Mouse (Mus musculus): ENCODE results near the gene Tnk1. TPM values are rescaled to one million over a fixed set of nuclear protein-coding genes. Genes with fewer than 3 reads are reported as not detected.

The Tnk1 gene
- not detected for polyA plus RNA-seq (2014; fragmentation: Illumina TruSeq; extraction: RNeasy Lipid Tissue Mini Kit (QIAGEN cat#74804); ENCODE audit: low read depth, low replicate concordance)

GRCm38 (mm10) chr11:69858113-69858998 is at the start of gene Tnk1:
TSS of gene Tnk1 (minus strand) at chr11:69858730.

GRCm38 (mm10) chr11:69900471-69901405 is 42.2 kb upstream of the Tnk1 start, which contains the start of the genes 2810408A11Rik and Neurl4:
TSS of gene 2810408A11Rik (minus strand) at chr11:69900987.
TSS of gene Neurl4 (plus strand) at chr11:69901072.

GRCm38 (mm10) chr11:69895291-69895690 is 36.8 kb upstream of the Tnk1 start, which contains the start of gene Acap1:
TSS of gene Acap1 (minus strand) at chr11:69895539.

GRCm38 (mm10) chr11:69880853-69881603 is 22.5 kb upstream of the Tnk1 start, which contains the start of gene Kctd11:
TSS of gene Kctd11 (minus strand) at chr11:69881406.

GRCm38 (mm10) chr11:69877878-69878277 is 19.3 kb upstream of the Tnk1 start, which contains the start of gene Tmem95:
TSS of gene Tmem95 (minus strand) at chr11:69878018.

GRCm38 (mm10) chr11:69846198-69846680 is 12.3 kb downstream of the Tnk1 start, which contains the start of gene Plscr3:
TSS of gene Plscr3 (plus strand) at chr11:69846376.

GRCm38 (mm10) chr11:69837952-69838713 is 20.4 kb downstream of the Tnk1 start, which contains the start of gene Tmem256:
TSS of gene Tmem256 (plus strand) at chr11:69838514.

GRCm38 (mm10) chr11:69837604-69837951 is 21.0 kb downstream of the Tnk1 start, which contains the start of gene Nlgn2:
TSS of gene Nlgn2 (minus strand) at chr11:69837784.

GRCm38 (mm10) chr11:69822080-69822479 is 36.5 kb downstream of the Tnk1 start, which contains the start of gene Spem1:
TSS of gene Spem1 (minus strand) at chr11:69822180.

GRCm38 (mm10) chr11:69818365-69818764 is 40.2 kb downstream of the Tnk1 start, which contains the start of gene Spem2:
TSS of gene Spem2 (minus strand) at chr11:69818465.

GRCm38 (mm10) chr11:69815155-69815554 is 43.4 kb downstream of the Tnk1 start, which contains the start of gene Gm39566:
TSS of gene Gm39566 (minus strand) at chr11:69815298.

GRCm38 (mm10) chr11:69804972-69805909 is 53.3 kb downstream of the Tnk1 start, which contains the start of gene Tmem102:
TSS of gene Tmem102 (minus strand) at chr11:69805624.

GRCm38 (mm10) chr11:69801379-69801977 is 57.1 kb downstream of the Tnk1 start, which contains the start of gene Fgf11:
TSS of gene Fgf11 (minus strand) at chr11:69801857.

Other genes with a start within 250 kb of the Tnk1 start
- gene Shbg, start 240.8 kb downstream of the Tnk1 start, polyA plus RNA-seq (2014; fragmentation: Illumina TruSeq; extraction: RNeasy Lipid Tissue Mini Kit (QIAGEN cat#74804); ENCODE audit: low read depth, low replicate concordance) = not detected
- 7.8 TPM for gene Sat2, start 236.7 kb downstream of the Tnk1 start, polyA plus RNA-seq (2014; fragmentation: Illumina TruSeq; extraction: RNeasy Lipid Tissue Mini Kit (QIAGEN cat#74804); ENCODE audit: low read depth, low replicate concordance)
- 102 TPM for gene Fxr2, start 225.7 kb downstream of the Tnk1 start, polyA plus RNA-seq (2014; fragmentation: Illumina TruSeq; extraction: RNeasy Lipid Tissue Mini Kit (QIAGEN cat#74804); ENCODE audit: low read depth, low replicate concordance)
- gene Sox15, start 203.4 kb downstream of the Tnk1 start, polyA plus RNA-seq (2014; fragmentation: Illumina TruSeq; extraction: RNeasy Lipid Tissue Mini Kit (QIAGEN cat#74804); ENCODE audit: low read depth, low replicate concordance) = not detected
- gene Mpdu1, start 196.1 kb downstream of the Tnk1 start, polyA plus RNA-seq (2014; fragmentation: Illumina TruSeq; extraction: RNeasy Lipid Tissue Mini Kit (QIAGEN cat#74804); ENCODE audit: low read depth, low replicate concordance) = 26.2 TPM
- 10.7 TPM for gene Cd68, start 192.6 kb downstream of the Tnk1 start, polyA plus RNA-seq (2014; fragmentation: Illumina TruSeq; extraction: RNeasy Lipid Tissue Mini Kit (QIAGEN cat#74804); ENCODE audit: low read depth, low replicate concordance)
- 274 TPM for gene Eif4a1, start 186.3 kb downstream of the Tnk1 start, polyA plus RNA-seq (2014; fragmentation: Illumina TruSeq; extraction: RNeasy Lipid Tissue Mini Kit (QIAGEN cat#74804); ENCODE audit: low read depth, low replicate concordance)
- 55.9 TPM for gene Senp3, start 176.6 kb downstream of the Tnk1 start, polyA plus RNA-seq (2014; fragmentation: Illumina TruSeq; extraction: RNeasy Lipid Tissue Mini Kit (QIAGEN cat#74804); ENCODE audit: low read depth, low replicate concordance)
- gene Tnfsf13, start 172.9 kb downstream of the Tnk1 start, polyA plus RNA-seq (2014; fragmentation: Illumina TruSeq; extraction: RNeasy Lipid Tissue Mini Kit (QIAGEN cat#74804); ENCODE audit: low read depth, low replicate concordance) = 3.4 TPM
- gene Tnfsf12, start 162.9 kb downstream of the Tnk1 start, polyA plus RNA-seq (2014; fragmentation: Illumina TruSeq; extraction: RNeasy Lipid Tissue Mini Kit (QIAGEN cat#74804); ENCODE audit: low read depth, low replicate concordance) = 19.9 TPM
- 10.4 TPM for gene Tnfsfm13, start 162.6 kb downstream of the Tnk1 start, polyA plus RNA-seq (2014; fragmentation: Illumina TruSeq; extraction: RNeasy Lipid Tissue Mini Kit (QIAGEN cat#74804); ENCODE audit: low read depth, low replicate concordance)
- gene Polr2a, start 100.1 kb downstream of the Tnk1 start, polyA plus RNA-seq (2014; fragmentation: Illumina TruSeq; extraction: RNeasy Lipid Tissue Mini Kit (QIAGEN cat#74804); ENCODE audit: low read depth, low replicate concordance) = 20.8 TPM
- not detected for gene Slc35g3, start 96.8 kb downstream of the Tnk1 start, polyA plus RNA-seq (2014; fragmentation: Illumina TruSeq; extraction: RNeasy Lipid Tissue Mini Kit (QIAGEN cat#74804); ENCODE audit: low read depth, low replicate concordance)
- 24.0 TPM for gene Zbtb4, start 92.8 kb downstream of the Tnk1 start, polyA plus RNA-seq (2014; fragmentation: Illumina TruSeq; extraction: RNeasy Lipid Tissue Mini Kit (QIAGEN cat#74804); ENCODE audit: low read depth, low replicate concordance)
- 7.0 TPM for gene Chrnb1, start 62.8 kb downstream of the Tnk1 start, polyA plus RNA-seq (2014; fragmentation: Illumina TruSeq; extraction: RNeasy Lipid Tissue Mini Kit (QIAGEN cat#74804); ENCODE audit: low read depth, low replicate concordance)
- gene Fgf11, start 56.9 kb downstream of the Tnk1 start, polyA plus RNA-seq (2014; fragmentation: Illumina TruSeq; extraction: RNeasy Lipid Tissue Mini Kit (QIAGEN cat#74804); ENCODE audit: low read depth, low replicate concordance) = 3.8 TPM
- gene Tmem102, start 53.1 kb downstream of the Tnk1 start, polyA plus RNA-seq (2014; fragmentation: Illumina TruSeq; extraction: RNeasy Lipid Tissue Mini Kit (QIAGEN cat#74804); ENCODE audit: low read depth, low replicate concordance) = not detected
- gene Gm39566, start 43.4 kb downstream of the Tnk1 start, polyA plus RNA-seq (2014; fragmentation: Illumina TruSeq; extraction: RNeasy Lipid Tissue Mini Kit (QIAGEN cat#74804); ENCODE audit: low read depth, low replicate concordance) = not detected
- not detected for gene Spem2, start 40.3 kb downstream of the Tnk1 start, polyA plus RNA-seq (2014; fragmentation: Illumina TruSeq; extraction: RNeasy Lipid Tissue Mini Kit (QIAGEN cat#74804); ENCODE audit: low read depth, low replicate concordance)
- not detected for gene Spem1, start 36.5 kb downstream of the Tnk1 start, polyA plus RNA-seq (2014; fragmentation: Illumina TruSeq; extraction: RNeasy Lipid Tissue Mini Kit (QIAGEN cat#74804); ENCODE audit: low read depth, low replicate concordance)
- gene Nlgn2, start 20.9 kb downstream of the Tnk1 start, polyA plus RNA-seq (2014; fragmentation: Illumina TruSeq; extraction: RNeasy Lipid Tissue Mini Kit (QIAGEN cat#74804); ENCODE audit: low read depth, low replicate concordance) = 5.0 TPM
- gene Tmem256, start 20.2 kb downstream of the Tnk1 start, polyA plus RNA-seq (2014; fragmentation: Illumina TruSeq; extraction: RNeasy Lipid Tissue Mini Kit (QIAGEN cat#74804); ENCODE audit: low read depth, low replicate concordance) = 282 TPM
- gene Plscr3, start 12.4 kb downstream of the Tnk1 start, polyA plus RNA-seq (2014; fragmentation: Illumina TruSeq; extraction: RNeasy Lipid Tissue Mini Kit (QIAGEN cat#74804); ENCODE audit: low read depth, low replicate concordance) = 23.8 TPM
- not detected for gene Tmem95, start 19.3 kb upstream of the Tnk1 start, polyA plus RNA-seq (2014; fragmentation: Illumina TruSeq; extraction: RNeasy Lipid Tissue Mini Kit (QIAGEN cat#74804); ENCODE audit: low read depth, low replicate concordance)
- gene Kctd11, start 22.7 kb upstream of the Tnk1 start, polyA plus RNA-seq (2014; fragmentation: Illumina TruSeq; extraction: RNeasy Lipid Tissue Mini Kit (QIAGEN cat#74804); ENCODE audit: low read depth, low replicate concordance) = 4.2 TPM
- 0.81 TPM for gene Acap1, start 36.8 kb upstream of the Tnk1 start, polyA plus RNA-seq (2014; fragmentation: Illumina TruSeq; extraction: RNeasy Lipid Tissue Mini Kit (QIAGEN cat#74804); ENCODE audit: low read depth, low replicate concordance)
- gene 2810408A11Rik, start 42.3 kb upstream of the Tnk1 start, polyA plus RNA-seq (2014; fragmentation: Illumina TruSeq; extraction: RNeasy Lipid Tissue Mini Kit (QIAGEN cat#74804); ENCODE audit: low read depth, low replicate concordance) = 2.9 TPM
- 37.7 TPM for gene Neurl4, start 42.3 kb upstream of the Tnk1 start, polyA plus RNA-seq (2014; fragmentation: Illumina TruSeq; extraction: RNeasy Lipid Tissue Mini Kit (QIAGEN cat#74804); ENCODE audit: low read depth, low replicate concordance)
- gene Gps2, start 55.2 kb upstream of the Tnk1 start, polyA plus RNA-seq (2014; fragmentation: Illumina TruSeq; extraction: RNeasy Lipid Tissue Mini Kit (QIAGEN cat#74804); ENCODE audit: low read depth, low replicate concordance) = 44.4 TPM
- gene Eif5a, start 63.2 kb upstream of the Tnk1 start, polyA plus RNA-seq (2014; fragmentation: Illumina TruSeq; extraction: RNeasy Lipid Tissue Mini Kit (QIAGEN cat#74804); ENCODE audit: low read depth, low replicate concordance) = 482 TPM
- gene Ybx2, start 77.1 kb upstream of the Tnk1 start, polyA plus RNA-seq (2014; fragmentation: Illumina TruSeq; extraction: RNeasy Lipid Tissue Mini Kit (QIAGEN cat#74804); ENCODE audit: low read depth, low replicate concordance) = 32.3 TPM
- gene Slc2a4, start 89.5 kb upstream of the Tnk1 start, polyA plus RNA-seq (2014; fragmentation: Illumina TruSeq; extraction: RNeasy Lipid Tissue Mini Kit (QIAGEN cat#74804); ENCODE audit: low read depth, low replicate concordance) = 385 TPM
- 0.58 TPM for gene Cldn7, start 106.0 kb upstream of the Tnk1 start, polyA plus RNA-seq (2014; fragmentation: Illumina TruSeq; extraction: RNeasy Lipid Tissue Mini Kit (QIAGEN cat#74804); ENCODE audit: low read depth, low replicate concordance)
- 146 TPM for gene Ctdnep1, start 122.4 kb upstream of the Tnk1 start, polyA plus RNA-seq (2014; fragmentation: Illumina TruSeq; extraction: RNeasy Lipid Tissue Mini Kit (QIAGEN cat#74804); ENCODE audit: low read depth, low replicate concordance)
- 52.8 TPM for gene Elp5, start 123.8 kb upstream of the Tnk1 start, polyA plus RNA-seq (2014; fragmentation: Illumina TruSeq; extraction: RNeasy Lipid Tissue Mini Kit (QIAGEN cat#74804); ENCODE audit: low read depth, low replicate concordance)
- 418 TPM for gene Gabarap, start 132.4 kb upstream of the Tnk1 start, polyA plus RNA-seq (2014; fragmentation: Illumina TruSeq; extraction: RNeasy Lipid Tissue Mini Kit (QIAGEN cat#74804); ENCODE audit: low read depth, low replicate concordance)
- gene Phf23, start 137.0 kb upstream of the Tnk1 start, polyA plus RNA-seq (2014; fragmentation: Illumina TruSeq; extraction: RNeasy Lipid Tissue Mini Kit (QIAGEN cat#74804); ENCODE audit: low read depth, low replicate concordance) = 25.3 TPM
- 5.6 TPM for gene Dvl2, start 141.9 kb upstream of the Tnk1 start, polyA plus RNA-seq (2014; fragmentation: Illumina TruSeq; extraction: RNeasy Lipid Tissue Mini Kit (QIAGEN cat#74804); ENCODE audit: low read depth, low replicate concordance)
- 1,086 TPM for gene Acadvl, start 156.7 kb upstream of the Tnk1 start, polyA plus RNA-seq (2014; fragmentation: Illumina TruSeq; extraction: RNeasy Lipid Tissue Mini Kit (QIAGEN cat#74804); ENCODE audit: low read depth, low replicate concordance)
- 3.2 TPM for gene Dlg4, start 158.2 kb upstream of the Tnk1 start, polyA plus RNA-seq (2014; fragmentation: Illumina TruSeq; extraction: RNeasy Lipid Tissue Mini Kit (QIAGEN cat#74804); ENCODE audit: low read depth, low replicate concordance)
- 0.50 TPM for gene Asgr1, start 195.4 kb upstream of the Tnk1 start, polyA plus RNA-seq (2014; fragmentation: Illumina TruSeq; extraction: RNeasy Lipid Tissue Mini Kit (QIAGEN cat#74804); ENCODE audit: low read depth, low replicate concordance)
- 0.68 TPM for gene Asgr2, start 233.9 kb upstream of the Tnk1 start, polyA plus RNA-seq (2014; fragmentation: Illumina TruSeq; extraction: RNeasy Lipid Tissue Mini Kit (QIAGEN cat#74804); ENCODE audit: low read depth, low replicate concordance)

All from heart, adult 10 weeks (tissue).